Mouse (Mus musculus): ENCODE measurements around the gene Ankib1.

GRCm38 (mm10) chr5:3802433-3803291 lies at the start of gene Ankib1, which contains the start of gene Krit1:
- TF ChIP-seq CTCF (IDR thresholded peaks at IDR 0.05) = 0 out of 2 replicates have a peak, but pooled peaks have one; percentile 12
- no peak for TF ChIP-seq EP300 (IDR thresholded peaks at IDR 0.05)

All from lung, postnatal 0 days (tissue).